Mouse (Mus musculus): ENCODE measurements at regions not wholly inside any gene's neighbourhood (a gene's known extent, or its start where the extent isn't known, plus 50 kb on each side); places are given as distances from the start of the nearest gene placed in this dataset.

GRCm38 (mm10) chr8:91973951-91974439 lies 172.1 kb upstream of the Irx3 start:
- peak; percentile 83 for DNase-seq (ENCODE audit: low read depth, low spot score)

GRCm38 (mm10) chr8:91967407-91967806 lies 165.5 kb upstream of the Irx3 start:
- no peak for DNase-seq (ENCODE audit: low read depth, low spot score)

GRCm38 (mm10) chr8:91966891-91967370 lies 165.1 kb upstream of the Irx3 start:
- no peak for DNase-seq (ENCODE audit: low read depth, low spot score)

- DNase-seq (ENCODE audit: low read depth, low spot score), result no peak
Observed at GRCm38 (mm10) chr8:91961696-91962095, 159.8 kb upstream of the Irx3 start.

- no peak for DNase-seq (ENCODE audit: low read depth, low spot score)
Observed at GRCm38 (mm10) chr8:91955170-91955569, 153.3 kb upstream of the Irx3 start.

- peak; percentile 60 for DNase-seq (ENCODE audit: low read depth, low spot score)
Observed at GRCm38 (mm10) chr8:91952981-91953380, 151.1 kb upstream of the Irx3 start.

- no peak for DNase-seq (ENCODE audit: low read depth, low spot score)
Observed at GRCm38 (mm10) chr8:91949110-91949509, 147.2 kb upstream of the Irx3 start.

- peak; percentile 92 for DNase-seq (ENCODE audit: low read depth, low spot score)
Observed at GRCm38 (mm10) chr8:91948173-91948940, 146.5 kb upstream of the Irx3 start.

- no peak for DNase-seq (ENCODE audit: low read depth, low spot score)
Observed at GRCm38 (mm10) chr8:91941005-91941404, 139.1 kb upstream of the Irx3 start.

GRCm38 (mm10) chr8:91937227-91937626 lies 135.4 kb upstream of the Irx3 start:
- no peak for DNase-seq (ENCODE audit: low read depth, low spot score)

- no peak for DNase-seq (ENCODE audit: low read depth, low spot score)
Observed at GRCm38 (mm10) chr8:91930520-91930919, 128.7 kb upstream of the Irx3 start.

GRCm38 (mm10) chr8:91925968-91926524 lies 124.2 kb upstream of the Irx3 start:
- peak; percentile 70 for DNase-seq (ENCODE audit: low read depth, low spot score)

- DNase-seq (ENCODE audit: low read depth, low spot score), result no peak
Observed at GRCm38 (mm10) chr8:91924152-91924551, 122.3 kb upstream of the Irx3 start.

GRCm38 (mm10) chr8:91922211-91922874 lies 120.5 kb upstream of the Irx3 start:
- no peak for DNase-seq (ENCODE audit: low read depth, low spot score)

GRCm38 (mm10) chr8:91917834-91918233 lies 116.0 kb upstream of the Irx3 start:
- no peak for DNase-seq (ENCODE audit: low read depth, low spot score)

GRCm38 (mm10) chr8:91913971-91914370 lies 112.1 kb upstream of the Irx3 start:
- no peak for DNase-seq (ENCODE audit: low read depth, low spot score)

- DNase-seq (ENCODE audit: low read depth, low spot score), result no peak
Observed at GRCm38 (mm10) chr8:91913121-91913520, 111.3 kb upstream of the Irx3 start.

GRCm38 (mm10) chr8:91909637-91910383 lies 107.9 kb upstream of the Irx3 start:
- DNase-seq (ENCODE audit: low read depth, low spot score), result no peak

GRCm38 (mm10) chr8:91908731-91909353 lies 107.0 kb upstream of the Irx3 start:
- DNase-seq (ENCODE audit: low read depth, low spot score), result no peak

- no peak for DNase-seq (ENCODE audit: low read depth, low spot score)
Observed at GRCm38 (mm10) chr8:91907178-91907577, 105.3 kb upstream of the Irx3 start.

GRCm38 (mm10) chr8:91901525-91902281 lies 99.8 kb upstream of the Irx3 start:
- DNase-seq (ENCODE audit: low read depth, low spot score), result no peak

All from forelimb bud, embryonic 11.5 days (tissue).